Mouse (Mus musculus): ENCODE results near the gene Tmem50a. TPM values are rescaled to one million over a fixed set of nuclear protein-coding genes. Genes with fewer than 3 reads are reported as not detected.
A peak's percentile ranks its signal among the peaks of the same experiment; 100 is the strongest.

The Tmem50a gene
- polyA plus RNA-seq, 1 experiment from 2014 or later: 170 TPM

DNA sequence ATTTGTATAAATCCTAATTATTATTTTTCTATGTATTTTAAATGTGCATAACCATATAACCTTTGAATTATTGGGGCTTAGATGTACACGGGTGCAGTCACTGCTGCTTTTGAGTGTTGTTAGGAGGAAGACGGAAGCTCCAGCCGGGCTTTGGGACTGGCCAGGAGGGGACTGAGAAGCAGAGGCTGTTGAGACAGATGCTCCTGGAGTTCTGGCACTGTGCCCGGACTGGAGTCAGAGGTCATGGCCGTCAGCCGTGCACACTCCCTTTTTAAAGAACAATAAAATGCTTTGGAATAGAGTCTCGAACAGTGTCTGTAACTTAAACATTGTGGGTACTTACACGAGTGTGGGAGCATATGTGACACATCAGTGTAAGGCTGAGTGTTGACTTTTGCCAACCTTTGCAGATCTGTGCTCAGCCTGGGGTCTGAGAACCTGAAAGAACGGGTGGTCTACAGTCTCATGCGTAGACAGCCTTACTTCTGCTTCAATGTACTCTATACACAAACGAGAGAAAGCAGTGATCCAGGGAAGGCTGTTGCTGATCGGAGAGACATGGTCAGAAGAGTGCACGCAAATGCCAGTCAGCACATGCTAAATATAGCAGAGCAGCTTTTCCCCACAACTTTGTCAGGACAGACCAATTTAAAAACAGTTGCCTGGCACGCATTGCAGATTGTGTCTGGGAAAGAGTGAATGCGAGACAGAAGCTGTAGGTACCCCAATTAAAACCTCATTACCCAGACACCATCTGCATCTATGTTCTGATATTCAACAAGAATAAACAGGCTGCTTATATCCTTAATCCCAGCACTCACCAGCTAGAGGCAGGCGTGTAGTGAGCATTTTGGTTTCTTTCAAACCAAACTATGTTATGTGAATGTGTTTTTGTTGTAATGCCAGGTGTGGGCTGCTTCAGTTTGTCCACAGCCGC lies 22.7 kb upstream of the Tmem50a start:
- H3K9ac ChIP-seq: no peak overlapping the region
- H3K36me3 ChIP-seq: peaks cover 35% of the 10 kb centered on the region
- H3K27ac ChIP-seq: peak overlapping the region; percentile 40; the same call in 1 of the 2 replicates
- no peak overlapping the region for H3K4me3 ChIP-seq (replicated peaks)
- H3K27me3 ChIP-seq (replicated peaks): no peaks in the 10 kb centered on the region; the same call in 1 of the 2 replicates
- no peak overlapping the region for H3K4me2 ChIP-seq
- 0 out of 2 replicates have a peak, but pooled peaks have one; percentile 27 for ATAC-seq (ENCODE audit: insufficient read depth, low FRiP score, low read depth)
- H3K4me1 ChIP-seq: peaks cover 7% of the 10 kb centered on the region; the same call in 1 of the 2 replicates
- no peaks in the 10 kb centered on the region for H3K9me3 ChIP-seq
- WGBS: 48% methylated on average over 17 of the region's 17 CpGs

DNA sequence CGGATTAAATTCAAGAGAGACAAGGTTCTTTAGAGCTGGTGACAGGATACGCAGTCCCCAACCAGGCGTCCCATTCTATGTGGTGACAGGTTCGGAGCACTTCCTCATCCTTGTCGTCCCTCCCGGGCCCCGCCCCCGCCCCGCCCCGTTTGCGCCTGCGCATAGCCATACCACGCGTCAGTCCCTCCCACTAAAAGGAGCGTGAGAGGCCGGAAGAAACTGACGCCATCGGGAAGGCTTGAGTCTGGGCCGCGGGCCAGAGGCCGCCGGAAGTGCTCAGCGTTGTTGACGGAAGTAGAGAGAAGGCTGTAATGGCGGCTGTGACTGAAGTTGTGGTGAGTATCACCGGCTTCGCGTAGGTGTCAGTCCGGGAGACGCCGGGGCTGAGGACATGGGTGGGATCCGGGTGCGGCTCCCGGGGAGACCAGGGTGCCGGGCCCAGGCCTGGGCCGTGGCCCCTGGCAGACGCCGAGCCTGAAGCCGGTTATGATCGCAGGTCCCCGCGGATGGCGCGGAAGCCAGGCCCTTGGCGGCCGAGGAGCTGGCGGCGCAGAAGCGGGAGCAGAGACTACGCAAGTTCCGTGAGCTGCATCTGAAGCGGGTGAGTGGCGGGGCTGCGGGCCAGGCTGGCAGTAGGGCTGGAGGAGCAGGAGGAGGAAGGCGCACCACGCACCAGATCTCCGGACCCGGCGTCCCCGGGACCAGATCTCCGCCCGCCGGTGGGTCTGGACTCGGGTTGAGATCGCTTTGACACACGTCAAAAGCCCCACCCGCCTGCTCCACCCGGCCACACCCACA lies 16.1 kb upstream of the Tmem50a start, which contains the start of gene Syf2:
Gene Syf2 (plus strand): TSS at position 215 of the 798 bp plus-strand sequence.
- Histone ChIP-seq H3K9ac (peak within 1 kb of the TSS; percentile 64), H3K36me3 (peaks cover 43% of the 10 kb centered on the region), H3K27me3 (replicated peaks) (no peaks in the 10 kb centered on the region), H3K4me3 (replicated peaks) (peak within 1 kb of the TSS; percentile 87), H3K9me3 (no peaks in the 10 kb centered on the region), H3K27ac (peak within 1 kb of the TSS; percentile 75), H3K4me2 (peak within 1 kb of the TSS; percentile 93), H3K4me1 (peaks cover 6% of the 10 kb centered on the region)
- peak; percentile 95 for ATAC-seq (ENCODE audit: insufficient read depth, low FRiP score, low read depth)
- WGBS: under 1% methylated on average over 68 of the region's 68 CpGs

- H3K9ac ChIP-seq: 0 out of 2 replicates have a peak overlapping the region, but pooled peaks have one; percentile 12
- no peak; the same call in 1 of the 2 replicates for ATAC-seq (ENCODE audit: insufficient read depth, low FRiP score, low read depth)
- WGBS: 25% methylated on average over 9 of the region's 9 CpGs
- peak overlapping the region; percentile 69 for H3K27ac ChIP-seq
- peaks cover 11% of the 10 kb centered on the region for H3K4me1 ChIP-seq
- no peaks in the 10 kb centered on the region for H3K27me3 ChIP-seq (replicated peaks)
- H3K9me3 ChIP-seq: no peaks in the 10 kb centered on the region
- peak overlapping the region; percentile 67 for H3K4me2 ChIP-seq
- H3K36me3 ChIP-seq: peaks cover 41% of the 10 kb centered on the region
- peak overlapping the region; percentile 87 for H3K4me3 ChIP-seq (replicated peaks)
Measured at GRCm38 (mm10) chr4:134930190-134930589, 15.4 kb upstream of the Tmem50a start.

- H3K9me3 ChIP-seq: no peaks in the 10 kb centered on the region
- no peaks in the 10 kb centered on the region for H3K27me3 ChIP-seq (replicated peaks)
- peaks cover 36% of the 10 kb centered on the region for H3K36me3 ChIP-seq
- H3K4me1 ChIP-seq: peaks cover 12% of the 10 kb centered on the region
- ATAC-seq (ENCODE audit: insufficient read depth, low FRiP score, low read depth): no peak
- no peak overlapping the region for H3K4me3 ChIP-seq (replicated peaks)
- H3K27ac ChIP-seq: 0 out of 2 replicates have a peak overlapping the region, but pooled peaks have one; percentile 69
- no peak overlapping the region for H3K4me2 ChIP-seq
- H3K9ac ChIP-seq: no peak overlapping the region
- 65% methylated on average over 4 of the region's 4 CpGs for WGBS
Measured at GRCm38 (mm10) chr4:134929536-134929935, 14.7 kb upstream of the Tmem50a start.

GRCm38 (mm10) chr4:134928464-134928836 lies 13.6 kb upstream of the Tmem50a start:
- H3K4me2 ChIP-seq: no peak overlapping the region
- no peaks in the 10 kb centered on the region for H3K27me3 ChIP-seq (replicated peaks)
- no peak for ATAC-seq (ENCODE audit: insufficient read depth, low FRiP score, low read depth)
- WGBS: 68% methylated on average over 1 of the region's 1 CpGs
- peaks cover 12% of the 10 kb centered on the region for H3K4me1 ChIP-seq
- H3K9ac ChIP-seq: no peak overlapping the region
- H3K27ac ChIP-seq: no peak overlapping the region
- H3K9me3 ChIP-seq: no peaks in the 10 kb centered on the region
- H3K4me3 ChIP-seq (replicated peaks): no peak overlapping the region
- H3K36me3 ChIP-seq: peaks cover 35% of the 10 kb centered on the region

DNA sequence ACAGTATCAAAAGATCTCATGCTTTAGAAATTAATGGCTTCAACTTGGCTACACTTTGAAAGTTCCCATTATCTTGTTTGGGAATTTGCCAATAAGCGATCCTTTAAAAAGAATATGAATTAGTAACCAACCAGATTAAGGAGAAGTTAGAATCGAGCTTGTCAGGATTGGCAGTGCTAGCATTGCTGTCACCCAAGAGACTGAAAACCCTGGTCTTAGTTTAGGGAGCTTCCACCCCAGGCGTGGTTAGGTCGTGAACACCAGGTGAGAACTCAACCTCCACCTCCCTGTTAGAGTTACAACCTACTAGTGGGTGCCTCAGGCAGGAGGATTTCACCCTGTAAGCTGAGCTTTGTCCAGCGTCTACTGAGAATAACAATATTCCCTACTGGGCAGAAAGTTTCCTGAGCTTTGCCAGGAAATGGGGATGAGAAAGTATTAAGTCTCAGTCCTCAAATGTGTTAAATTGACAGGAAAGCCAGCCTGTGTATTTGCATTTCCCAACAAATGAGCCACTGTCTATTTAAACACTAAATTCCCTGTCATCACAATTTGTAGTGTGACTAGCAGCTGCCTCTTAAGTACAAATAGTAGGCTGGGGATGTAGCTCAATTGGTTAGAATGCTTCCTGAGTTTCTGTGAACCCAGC lies 13.1 kb upstream of the Tmem50a start:
- Histone ChIP-seq H3K9me3 (no peaks in the 10 kb centered on the region), H3K36me3 (peaks cover 30% of the 10 kb centered on the region), H3K4me2 (no peak overlapping the region), H3K4me1 (peaks cover 12% of the 10 kb centered on the region), H3K4me3 (replicated peaks) (no peak overlapping the region), H3K27me3 (replicated peaks) (no peaks in the 10 kb centered on the region), H3K27ac (no peak overlapping the region), H3K9ac (no peak overlapping the region)
- WGBS: 72% methylated on average over 5 of the region's 5 CpGs
- no peak for ATAC-seq (ENCODE audit: insufficient read depth, low FRiP score, low read depth)

- ATAC-seq (ENCODE audit: insufficient read depth, low FRiP score, low read depth): no peak
- Histone ChIP-seq H3K9ac (no peak overlapping the region), H3K36me3 (peaks cover 28% of the 10 kb centered on the region), H3K9me3 (no peaks in the 10 kb centered on the region), H3K4me1 (peaks cover 12% of the 10 kb centered on the region), H3K4me3 (replicated peaks) (peak overlapping the region; percentile 31; the same call in 1 of the 2 replicates), H3K4me2 (peak overlapping the region; percentile 70), H3K27me3 (replicated peaks) (no peaks in the 10 kb centered on the region), H3K27ac (no peak overlapping the region)
- 65% methylated on average over 8 of the region's 8 CpGs for WGBS
Measured at GRCm38 (mm10) chr4:134925206-134925605, 10.4 kb upstream of the Tmem50a start.

- H3K27ac ChIP-seq: peak overlapping the region; percentile 98
- peaks cover 12% of the 10 kb centered on the region for H3K4me1 ChIP-seq
- ATAC-seq (ENCODE audit: insufficient read depth, low FRiP score, low read depth): peak; percentile 54
- peaks cover 28% of the 10 kb centered on the region for H3K36me3 ChIP-seq
- H3K4me3 ChIP-seq (replicated peaks): peak overlapping the region; percentile 99
- peak overlapping the region; percentile 99 for H3K9ac ChIP-seq
- H3K27me3 ChIP-seq (replicated peaks): no peaks in the 10 kb centered on the region
- H3K9me3 ChIP-seq: no peaks in the 10 kb centered on the region
- under 1% methylated on average over 75 of the region's 75 CpGs for WGBS
- peak overlapping the region; percentile 70 for H3K4me2 ChIP-seq
Measured at GRCm38 (mm10) chr4:134924019-134924741, 9.4 kb upstream of the Tmem50a start.

DNA sequence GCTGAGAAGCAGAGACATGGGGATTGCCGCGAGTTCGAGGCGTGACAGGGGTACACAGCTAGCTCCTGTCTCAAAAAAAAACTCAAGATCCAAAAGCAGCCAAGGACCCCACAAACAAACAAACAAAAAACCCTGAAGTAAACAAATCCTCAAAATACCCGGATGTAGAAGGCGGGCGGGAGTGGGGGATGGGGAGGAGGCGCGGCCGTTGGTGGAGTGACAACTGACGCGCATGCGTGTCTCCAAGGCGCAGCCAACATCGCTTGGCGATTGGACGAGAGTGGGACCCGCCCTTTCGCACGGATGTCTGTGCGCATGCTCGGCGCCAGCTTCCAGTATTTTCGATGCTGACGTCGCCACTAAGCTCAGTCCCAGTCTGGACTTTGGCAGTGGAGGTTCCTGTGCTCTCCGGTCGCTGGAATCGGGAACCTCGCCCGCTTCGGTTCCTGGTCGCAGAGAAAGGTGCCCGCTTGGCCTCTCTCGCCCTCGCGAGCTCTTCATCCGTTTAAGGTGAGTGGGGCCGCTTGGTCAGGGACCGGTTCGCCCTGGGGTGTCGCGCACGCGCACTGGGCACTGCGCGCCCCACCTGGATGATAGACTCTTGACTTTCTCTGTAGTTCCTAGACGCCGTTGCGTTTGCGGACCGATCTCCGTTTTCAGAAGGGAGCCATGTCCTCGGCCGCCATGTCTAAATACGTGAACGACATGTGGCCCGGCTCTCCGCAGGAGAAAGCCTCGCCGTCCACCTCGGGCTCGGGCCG lies 8.6 kb upstream of the Tmem50a start, which contains the start of gene Rsrp1:
Gene Rsrp1 (plus strand): TSS at position 335 of the 761 bp plus-strand sequence.
- no peaks in the 10 kb centered on the region for H3K9me3 ChIP-seq
- H3K36me3 ChIP-seq: peaks cover 25% of the 10 kb centered on the region
- H3K9ac ChIP-seq: peak within 1 kb of the TSS; percentile 99
- under 1% methylated on average over 64 of the region's 64 CpGs for WGBS
- peak; percentile 93 for ATAC-seq (ENCODE audit: insufficient read depth, low FRiP score, low read depth)
- peak within 1 kb of the TSS; percentile 99 for H3K4me3 ChIP-seq (replicated peaks)
- H3K4me1 ChIP-seq: peaks cover 12% of the 10 kb centered on the region
- H3K27ac ChIP-seq: peak within 1 kb of the TSS; percentile 98
- H3K27me3 ChIP-seq (replicated peaks): no peaks in the 10 kb centered on the region
- peak within 1 kb of the TSS; percentile 70 for H3K4me2 ChIP-seq

- Histone ChIP-seq H3K27me3 (replicated peaks) (no peaks in the 10 kb centered on the region), H3K9me3 (no peaks in the 10 kb centered on the region), H3K4me1 (peaks cover 12% of the 10 kb centered on the region), H3K27ac (peak overlapping the region; percentile 98), H3K4me2 (peak overlapping the region; percentile 70), H3K9ac (peak overlapping the region; percentile 17; the same call in 1 of the 2 replicates), H3K36me3 (peaks cover 19% of the 10 kb centered on the region), H3K4me3 (replicated peaks) (peak overlapping the region; percentile 99)
- WGBS: under 1% methylated on average over 13 of the region's 13 CpGs
- ATAC-seq (ENCODE audit: insufficient read depth, low FRiP score, low read depth): 0 out of 2 replicates have a peak, but pooled peaks have one; percentile 23
Measured at GRCm38 (mm10) chr4:134922925-134923244, 8.1 kb upstream of the Tmem50a start.

Data from stomach, embryonic 15.5 days (tissue).